Mouse (Mus musculus): Measurements from ENCODE around the gene Lonp1. TPM values are rescaled to one million over a fixed set of nuclear protein-coding genes. Genes with fewer than 3 reads are reported as not detected.

The Lonp1 gene
- polyA plus RNA-seq, 1 experiment from 2014 or later = 56.0 TPM

DNA sequence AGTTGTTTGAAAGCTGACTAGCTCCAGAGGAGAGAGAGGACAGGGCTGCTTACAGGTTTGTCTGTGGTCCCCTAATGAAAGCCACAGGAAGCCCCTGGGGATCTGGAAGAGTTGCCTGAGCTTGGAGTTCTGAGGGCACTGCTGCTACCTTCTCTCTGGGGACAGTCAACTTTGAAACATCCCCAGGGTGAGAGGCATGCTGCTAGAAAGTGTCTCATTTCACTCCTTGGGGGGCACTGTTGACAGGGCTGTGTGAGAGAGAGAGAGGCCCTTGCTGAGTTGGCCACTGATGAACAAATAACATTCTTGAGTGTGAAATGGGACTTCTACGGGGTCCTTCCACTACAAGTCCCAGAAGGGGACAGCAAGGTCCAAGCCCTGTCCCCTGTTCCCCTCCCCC is 38.9 kb downstream of the Lonp1 start:
- H3K4me3 ChIP-seq (ENCODE audit: low read depth, low read length) = no peak overlapping the region
- H3K4me2 ChIP-seq (ENCODE audit: low read depth) = no peak overlapping the region
- 50% methylated on average over 1 of the region's 1 CpGs for whole genome bisulfite sequencing
- ATAC-seq (ENCODE audit: insufficient read depth, low FRiP score, low TSS enrichment) (no peak), DNase-seq (ENCODE audit: low spot score) (no peak)
- peaks cover 27% of the 10 kb centered on the region for H3K36me3 ChIP-seq (ENCODE audit: control insufficient read depth, insufficient read depth, low read length)
- H3K27me3 ChIP-seq (ENCODE audit: control insufficient read depth, insufficient read depth, low read length) = no peaks in the 10 kb centered on the region
- no peak overlapping the region for H3K27ac ChIP-seq (ENCODE audit: low read depth, low read length)
- H3K9ac ChIP-seq (ENCODE audit: low read length) = no peak overlapping the region
- peaks cover 23% of the 10 kb centered on the region for H3K4me1 ChIP-seq (ENCODE audit: control insufficient read depth, insufficient read depth, low read length)
- no peaks in the 10 kb centered on the region for H3K9me3 ChIP-seq (ENCODE audit: control insufficient read depth, low read length)

DNA sequence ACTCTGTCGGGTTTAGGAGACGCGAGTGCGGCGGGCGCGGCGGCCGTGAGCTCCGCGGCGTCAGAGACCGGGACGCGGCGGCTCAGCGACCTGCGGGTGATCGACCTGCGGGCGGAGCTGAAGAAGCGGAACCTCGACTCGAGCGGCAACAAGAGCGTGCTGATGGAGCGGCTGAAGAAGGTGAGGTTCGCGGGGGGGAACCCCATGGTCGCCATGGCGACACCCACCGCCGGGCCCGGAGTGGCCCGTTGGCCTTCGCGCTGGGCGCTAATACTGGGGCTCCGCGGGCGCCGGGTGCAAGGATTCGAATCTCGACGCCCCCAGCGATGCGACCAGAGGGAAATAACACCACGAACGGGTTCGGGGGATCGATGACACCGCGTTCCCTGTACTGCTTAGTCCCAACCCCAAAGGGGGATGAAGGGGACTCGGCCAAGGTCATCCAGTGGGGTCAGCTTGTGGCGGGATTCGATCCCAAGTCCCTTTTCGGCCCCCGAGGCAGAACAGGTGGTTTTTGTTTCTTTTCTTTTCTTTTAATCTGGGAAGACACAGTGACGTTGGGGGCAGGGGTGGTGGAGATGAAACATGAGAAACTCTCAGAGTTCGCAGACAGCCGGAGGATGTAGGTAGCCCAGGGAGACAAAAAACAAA is 41.4 kb downstream of the Lonp1 start:
- DNase-seq (ENCODE audit: low spot score) = peak; percentile 59
- ATAC-seq (ENCODE audit: insufficient read depth, low FRiP score, low TSS enrichment) = peak; percentile 40

DNA sequence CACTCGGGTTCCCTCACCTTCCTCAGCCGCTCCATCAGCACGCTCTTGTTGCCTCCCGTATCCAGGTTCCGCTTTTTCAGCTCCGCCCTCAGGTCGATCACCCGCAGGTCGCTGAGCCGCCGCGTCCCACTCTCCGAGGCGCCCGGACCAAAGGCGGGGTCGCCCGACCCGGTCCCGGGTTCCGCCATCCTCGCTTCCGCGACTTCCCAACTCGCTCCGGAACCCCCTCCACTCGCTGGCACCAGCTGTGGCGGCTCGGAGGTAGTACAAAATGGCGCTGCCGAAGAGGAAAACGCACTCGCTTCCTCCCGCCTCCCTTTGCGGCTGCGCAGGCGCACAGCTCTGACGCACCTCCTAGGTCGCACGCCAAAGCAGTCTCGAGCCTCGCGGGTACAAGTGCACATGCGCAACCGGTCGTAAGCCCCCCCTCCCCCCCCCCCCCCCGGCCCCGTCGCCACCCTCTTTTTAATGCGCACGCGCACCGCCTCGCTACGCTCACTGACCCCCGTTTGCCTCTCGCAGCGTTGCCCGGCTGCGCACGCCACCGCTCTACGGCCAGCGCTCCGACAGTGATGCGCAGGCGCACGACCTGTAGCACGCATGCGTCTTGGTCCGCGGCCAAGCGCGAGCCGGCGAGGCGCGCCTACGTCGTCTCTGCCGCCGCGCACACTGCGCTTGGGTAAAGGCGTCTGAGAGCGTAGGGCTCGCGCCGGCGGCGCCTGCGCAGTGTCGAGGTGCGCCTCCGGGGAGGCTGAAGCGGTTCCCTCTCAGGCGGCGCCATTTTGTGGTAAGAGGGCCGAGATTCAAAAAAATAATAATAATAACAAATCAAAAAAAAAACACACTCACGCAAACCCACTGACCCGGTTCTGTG is 42.2 kb downstream of the Lonp1 start, which contains the start of the genes Safb2 and Safb:
Gene Safb2, minus strand, starts transcription at position 329 of the 874 bp plus-strand sequence.
Gene Safb, plus strand, starts transcription at position 569 of the 874 bp plus-strand sequence.
- WGBS = under 1% methylated on average over 94 of the region's 101 CpGs
- peaks cover 30% of the 10 kb centered on the region for H3K4me1 ChIP-seq (ENCODE audit: control insufficient read depth, insufficient read depth, low read length)
- peak within 1 kb of the TSS; percentile 90 for H3K27ac ChIP-seq (ENCODE audit: low read depth, low read length)

More for the DNA sequence above, 41.4 kb downstream of the Lonp1 start:
- Histone ChIP-seq H3K27ac (ENCODE audit: low read depth, low read length) (peak overlapping the region; percentile 86), H3K36me3 (ENCODE audit: control insufficient read depth, insufficient read depth, low read length) (peaks cover 33% of the 10 kb centered on the region), H3K9me3 (ENCODE audit: control insufficient read depth, low read length) (no peaks in the 10 kb centered on the region), H3K4me3 (ENCODE audit: low read depth, low read length) (peak overlapping the region; percentile 97), H3K9ac (ENCODE audit: low read length) (peak overlapping the region; percentile 87), H3K4me2 (ENCODE audit: low read depth) (peak overlapping the region; percentile 81), H3K27me3 (ENCODE audit: control insufficient read depth, insufficient read depth, low read length) (no peaks in the 10 kb centered on the region), H3K4me1 (ENCODE audit: control insufficient read depth, insufficient read depth, low read length) (peaks cover 30% of the 10 kb centered on the region)
- WGBS = under 1% methylated on average over 61 of the region's 61 CpGs

DNA sequence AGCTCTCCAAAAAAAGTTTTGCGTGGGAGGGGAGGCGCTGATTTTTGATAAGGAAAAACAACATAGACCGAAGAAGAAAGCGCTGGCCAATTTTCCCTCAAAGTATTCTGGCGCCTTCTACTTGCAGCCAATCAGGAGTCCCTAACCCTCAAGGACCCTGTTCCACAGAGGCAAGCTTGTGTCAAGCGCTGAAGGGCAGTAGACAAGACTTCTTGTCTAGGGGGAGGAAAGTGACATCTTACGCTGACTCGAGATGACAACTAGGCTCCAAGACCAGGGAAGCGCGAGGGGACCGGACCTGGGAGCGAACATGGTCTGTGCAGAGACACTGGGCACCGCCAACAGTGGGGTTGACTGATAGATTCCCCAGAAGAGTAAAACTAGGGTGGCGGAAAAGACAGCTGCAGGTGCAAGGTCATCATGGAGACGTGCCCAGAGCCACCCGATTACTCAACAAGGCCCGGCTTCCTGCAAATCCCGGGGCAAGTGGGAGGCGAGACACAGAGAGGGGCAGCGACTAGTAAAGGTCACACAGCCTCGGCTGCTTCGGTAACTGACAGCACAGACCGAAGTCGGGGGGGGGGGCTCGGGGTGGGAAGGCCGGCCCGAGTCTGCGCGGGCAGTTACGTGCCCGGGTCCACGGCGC is 43.0 kb downstream of the Lonp1 start:
- peak overlapping the region; percentile 88 for H3K9ac ChIP-seq (ENCODE audit: low read length)
- H3K4me1 ChIP-seq (ENCODE audit: control insufficient read depth, insufficient read depth, low read length) = peaks cover 30% of the 10 kb centered on the region
- no peaks in the 10 kb centered on the region for H3K27me3 ChIP-seq (ENCODE audit: control insufficient read depth, insufficient read depth, low read length)
- DNase-seq (ENCODE audit: low spot score) (no peak), ATAC-seq (ENCODE audit: insufficient read depth, low FRiP score, low TSS enrichment) (no peak; the same call in 1 of the 2 replicates)
- H3K9me3 ChIP-seq (ENCODE audit: control insufficient read depth, low read length) = no peaks in the 10 kb centered on the region
- H3K4me2 ChIP-seq (ENCODE audit: low read depth) = peak overlapping the region; percentile 73
- H3K36me3 ChIP-seq (ENCODE audit: control insufficient read depth, insufficient read depth, low read length) = peaks cover 22% of the 10 kb centered on the region
- H3K27ac ChIP-seq (ENCODE audit: low read depth, low read length) = peak overlapping the region; percentile 90
- H3K4me3 ChIP-seq (ENCODE audit: low read depth, low read length) = peak overlapping the region; percentile 97
- 5% methylated on average over 33 of the region's 33 CpGs for WGBS

More for the DNA sequence above, 42.2 kb downstream of the Lonp1 start, which contains the start of the genes Safb2 and Safb:
- Histone ChIP-seq H3K9ac (ENCODE audit: low read length) (peak within 1 kb of the TSS; percentile 88), H3K4me2 (ENCODE audit: low read depth) (peak within 1 kb of the TSS; percentile 81), H3K27me3 (ENCODE audit: control insufficient read depth, insufficient read depth, low read length) (no peaks in the 10 kb centered on the region), H3K4me3 (ENCODE audit: low read depth, low read length) (peak within 1 kb of the TSS; percentile 97), H3K36me3 (ENCODE audit: control insufficient read depth, insufficient read depth, low read length) (peaks cover 27% of the 10 kb centered on the region), H3K9me3 (ENCODE audit: control insufficient read depth, low read length) (no peaks in the 10 kb centered on the region)
- peak; percentile 93 for ATAC-seq (ENCODE audit: insufficient read depth, low FRiP score, low TSS enrichment)
- DNase-seq (ENCODE audit: low spot score) = peak; percentile 100

DNA sequence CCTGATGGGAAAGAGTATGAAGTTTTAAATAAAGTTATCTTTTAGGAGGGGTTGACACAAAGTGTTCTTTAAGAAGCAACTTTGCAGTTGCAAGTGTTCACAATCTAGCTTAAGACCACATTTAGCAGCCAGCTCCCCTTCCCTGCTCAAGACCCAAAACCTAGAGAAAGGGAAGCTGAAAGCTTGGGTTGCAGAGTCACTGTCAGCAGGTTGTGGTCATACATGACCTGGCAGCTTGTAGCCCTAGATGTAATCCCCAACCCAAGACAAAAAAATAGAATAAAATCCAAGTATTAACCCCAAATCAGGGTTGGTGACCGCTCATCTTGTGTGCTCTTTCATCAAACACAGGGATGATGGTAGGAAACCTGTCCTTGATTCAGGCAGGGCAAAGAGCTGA is 43.6 kb downstream of the Lonp1 start:
- no peaks in the 10 kb centered on the region for H3K9me3 ChIP-seq (ENCODE audit: control insufficient read depth, low read length)
- ATAC-seq (ENCODE audit: insufficient read depth, low FRiP score, low TSS enrichment) (no peak), DNase-seq (ENCODE audit: low spot score) (no peak)
- peaks cover 26% of the 10 kb centered on the region for H3K36me3 ChIP-seq (ENCODE audit: control insufficient read depth, insufficient read depth, low read length)
- 75% methylated on average over 1 of the region's 1 CpGs for WGBS
- no peaks in the 10 kb centered on the region for H3K27me3 ChIP-seq (ENCODE audit: control insufficient read depth, insufficient read depth, low read length)
- peaks cover 30% of the 10 kb centered on the region for H3K4me1 ChIP-seq (ENCODE audit: control insufficient read depth, insufficient read depth, low read length)
- peak overlapping the region; percentile 88 for H3K9ac ChIP-seq (ENCODE audit: low read length)
- H3K4me2 ChIP-seq (ENCODE audit: low read depth) = peak overlapping the region; percentile 73
- no peak overlapping the region for H3K27ac ChIP-seq (ENCODE audit: low read depth, low read length)
- peak overlapping the region; percentile 97 for H3K4me3 ChIP-seq (ENCODE audit: low read depth, low read length)

DNA sequence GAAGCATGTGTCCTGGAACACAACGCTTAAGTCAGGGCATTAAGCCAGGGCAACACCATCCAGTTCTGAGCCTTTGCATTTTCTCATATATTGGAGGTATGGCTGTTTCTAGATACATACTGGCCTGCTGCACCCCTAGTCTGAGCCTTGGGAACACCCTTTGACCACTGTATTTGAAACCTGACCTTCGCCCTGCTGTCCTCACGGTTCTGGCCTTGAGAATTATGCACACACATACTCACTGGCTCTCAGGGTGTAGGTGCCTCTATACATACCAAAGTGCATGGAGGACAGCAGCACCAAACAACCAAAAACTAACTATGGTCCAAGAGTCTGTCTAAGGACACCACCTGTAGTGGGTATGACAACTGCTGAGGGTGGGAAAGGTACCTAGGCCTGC is 53.7 kb downstream of the Lonp1 start:
- WGBS = 95% methylated on average over 3 of the region's 3 CpGs
- H3K27ac ChIP-seq (ENCODE audit: low read depth, low read length) = no peak overlapping the region
- no peak overlapping the region for H3K4me2 ChIP-seq (ENCODE audit: low read depth)
- H3K36me3 ChIP-seq (ENCODE audit: control insufficient read depth, insufficient read depth, low read length) = peaks cover 48% of the 10 kb centered on the region
- H3K27me3 ChIP-seq (ENCODE audit: control insufficient read depth, insufficient read depth, low read length) = no peaks in the 10 kb centered on the region
- no peak overlapping the region for H3K4me3 ChIP-seq (ENCODE audit: low read depth, low read length)
- H3K4me1 ChIP-seq (ENCODE audit: control insufficient read depth, insufficient read depth, low read length) = no peaks in the 10 kb centered on the region
- no peak overlapping the region for H3K9ac ChIP-seq (ENCODE audit: low read length)
- H3K9me3 ChIP-seq (ENCODE audit: control insufficient read depth, low read length) = no peaks in the 10 kb centered on the region
- ATAC-seq (ENCODE audit: insufficient read depth, low FRiP score, low TSS enrichment) (no peak), DNase-seq (ENCODE audit: low spot score) (no peak)

DNA sequence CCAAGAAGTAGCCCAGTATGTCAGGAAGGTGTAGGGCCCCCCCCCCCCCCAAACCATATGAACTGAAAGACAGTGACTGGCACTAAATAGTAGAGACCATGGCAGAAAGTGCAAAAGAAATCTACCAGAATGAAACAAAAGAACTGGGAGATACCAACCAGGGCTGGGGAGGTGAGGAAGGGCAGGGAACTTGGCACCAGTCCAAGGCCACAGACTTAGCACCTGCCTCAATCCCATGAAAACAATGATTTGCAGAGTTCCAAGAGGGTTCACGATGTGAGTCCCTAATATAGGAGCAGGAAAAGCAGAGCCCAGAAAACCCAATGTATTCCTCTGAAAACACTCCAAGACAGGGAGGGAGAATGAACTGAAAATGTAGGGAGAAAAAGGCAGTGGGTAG is 54.5 kb downstream of the Lonp1 start:
- Histone ChIP-seq H3K36me3 (ENCODE audit: control insufficient read depth, insufficient read depth, low read length) (peaks cover 49% of the 10 kb centered on the region), H3K9ac (ENCODE audit: low read length) (no peak overlapping the region), H3K9me3 (ENCODE audit: control insufficient read depth, low read length) (no peaks in the 10 kb centered on the region), H3K4me2 (ENCODE audit: low read depth) (no peak overlapping the region), H3K27me3 (ENCODE audit: control insufficient read depth, insufficient read depth, low read length) (no peaks in the 10 kb centered on the region), H3K4me3 (ENCODE audit: low read depth, low read length) (no peak overlapping the region), H3K27ac (ENCODE audit: low read depth, low read length) (no peak overlapping the region), H3K4me1 (ENCODE audit: control insufficient read depth, insufficient read depth, low read length) (no peaks in the 10 kb centered on the region)
- no peak for ATAC-seq (ENCODE audit: insufficient read depth, low FRiP score, low TSS enrichment)
- 89% methylated on average over 1 of the region's 1 CpGs for WGBS
- DNase-seq (ENCODE audit: low spot score) = no peak

DNA sequence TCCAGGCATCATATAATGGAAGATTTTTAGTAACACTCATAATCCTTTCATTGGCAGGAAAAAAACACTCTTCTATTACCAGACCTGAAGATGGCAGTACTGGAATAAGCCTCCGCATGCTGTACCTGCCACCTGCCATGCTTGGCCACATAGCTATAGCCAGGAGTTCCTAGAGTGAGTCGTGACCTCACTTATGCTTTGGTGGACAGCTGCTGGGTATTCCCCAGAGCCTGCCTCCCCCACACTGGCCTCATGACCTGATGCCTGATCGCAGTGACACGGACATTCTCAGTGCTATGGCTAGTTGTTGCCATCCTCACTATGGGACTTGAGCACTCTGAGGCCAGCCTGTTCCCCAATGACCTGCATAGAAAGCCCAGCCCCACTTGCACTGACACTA is 56.4 kb downstream of the Lonp1 start:
- 91% methylated on average over 4 of the region's 4 CpGs for whole genome bisulfite sequencing
- ATAC-seq (ENCODE audit: insufficient read depth, low FRiP score, low TSS enrichment) (no peak), DNase-seq (ENCODE audit: low spot score) (no peak)
- no peak overlapping the region for H3K4me2 ChIP-seq (ENCODE audit: low read depth)
- no peak overlapping the region for H3K27ac ChIP-seq (ENCODE audit: low read depth, low read length)
- peaks cover 56% of the 10 kb centered on the region for H3K36me3 ChIP-seq (ENCODE audit: control insufficient read depth, insufficient read depth, low read length)
- H3K4me1 ChIP-seq (ENCODE audit: control insufficient read depth, insufficient read depth, low read length) = no peaks in the 10 kb centered on the region
- no peak overlapping the region for H3K4me3 ChIP-seq (ENCODE audit: low read depth, low read length)
- H3K27me3 ChIP-seq (ENCODE audit: control insufficient read depth, insufficient read depth, low read length) = no peaks in the 10 kb centered on the region
- no peaks in the 10 kb centered on the region for H3K9me3 ChIP-seq (ENCODE audit: control insufficient read depth, low read length)
- H3K9ac ChIP-seq (ENCODE audit: low read length) = no peak overlapping the region

All from neural tube, embryonic 11.5 days (tissue).